Mouse (Mus musculus): ENCODE data around the gene Adh1.

DNA sequence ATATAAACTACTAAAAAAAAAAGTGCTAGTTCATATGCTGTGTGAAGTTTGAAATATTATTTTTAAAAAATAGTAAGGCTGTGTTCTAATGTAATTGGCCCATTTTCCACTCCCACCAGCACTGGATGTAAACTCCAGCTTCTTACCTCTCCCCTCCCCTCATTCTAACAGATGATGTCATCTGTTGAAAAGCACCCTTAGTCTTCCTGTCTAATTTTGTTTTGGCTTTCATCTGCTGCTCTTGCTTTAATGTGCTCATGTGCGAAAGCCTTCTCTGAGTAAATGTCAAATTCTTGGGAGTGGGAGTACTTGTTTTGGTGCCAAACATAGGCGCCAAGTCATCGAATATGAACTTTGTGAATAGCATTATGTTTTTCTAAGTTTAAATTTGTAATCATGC is 3.9 kb downstream of the Adh1 start:
- no peak for TF ChIP-seq CTCF (conservative IDR thresholded peaks at IDR 0.05; ENCODE audit: insufficient read depth, insufficient read length, low read depth, low read length)
- no peak for TF ChIP-seq POLR2A (IDR thresholded peaks at IDR 0.05; ENCODE audit: low read depth, low read length)

Measured in kidney, adult 2 months (tissue).